Mouse (Mus musculus) effector memory CD4-positive, alpha-beta T cell, adult 7 months (primary cell): Measurements from ENCODE around the gene Col13a1. TPM values are rescaled to one million over a fixed set of nuclear protein-coding genes. Genes with fewer than 3 reads are reported as not detected.

Experiments used
- polyA plus RNA-seq: library from polyadenylated mRNA; unstranded; fragments of 100-300 nt; shearing (Covaris generic); gene quantifications from one replicate; pipeline ENCODE4 v1.2.1, GENCODE M21; 2017

The Col13a1 gene
- 0.54 TPM for polyA plus RNA-seq

DNA sequence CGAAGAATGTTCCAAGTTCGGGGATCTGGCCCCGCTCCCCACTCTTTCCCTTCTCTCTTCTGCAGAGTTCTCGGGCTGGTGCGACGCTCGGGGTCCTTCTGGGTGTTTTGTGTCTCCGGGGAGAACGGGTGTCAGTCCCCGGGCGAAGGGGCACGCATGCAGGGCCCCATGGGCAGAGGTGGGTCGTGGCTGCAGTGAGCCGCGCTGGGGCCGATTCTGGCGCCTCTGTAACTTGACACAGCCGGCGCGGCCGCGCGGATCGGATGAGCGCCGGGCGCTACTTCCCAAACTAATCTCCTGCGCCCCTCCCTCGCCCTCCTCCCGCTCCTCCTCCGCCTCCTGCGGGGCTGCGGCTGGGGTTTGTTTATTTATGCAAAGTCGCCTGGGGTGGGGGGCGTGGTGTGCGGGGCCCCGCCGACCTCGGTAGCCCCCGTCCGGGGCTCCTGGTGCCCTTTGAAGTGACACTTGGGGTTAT is at the start of gene Col13a1:
Col13a1 (minus strand) TSS at position 243 of the 475 bp plus-strand sequence.

Other genes starting within 250 kb of the Col13a1 start
- 0.18 TPM for gene H2afy2, start 195.0 kb downstream of the Col13a1 start, polyA plus RNA-seq
- gene Neurog3, start 154.0 kb upstream of the Col13a1 start, polyA plus RNA-seq: 0.41 TPM
- 1.9 TPM for gene Fam241b, start 164.8 kb upstream of the Col13a1 start, polyA plus RNA-seq